Mouse (Mus musculus) urinary bladder, postnatal 25 days (tissue): ENCODE results near the gene Olfr1458.

Source experiments
- DNase-seq: peaks from one replicate; pipeline ENCODE4 v3.0.0; 2022; ENCODE audit warnings: low spot score

Gene Olfr1458

GRCm38 (mm10) chr19:13106675-13107074 is at the start of gene Olfr1458:
Gene Olfr1458, minus strand, starts transcription at chr19:13106775.
- DNase-seq, result no peak

GRCm38 (mm10) chr19:13149449-13149848 is 42.9 kb upstream of the Olfr1458 start, which contains the start of gene Olfr1459:
Gene Olfr1459, minus strand, starts transcription at chr19:13149549.
- DNase-seq, result no peak

- no peak for DNase-seq
Observed at GRCm38 (mm10) chr19:13097791-13098190, 8.8 kb downstream of the Olfr1458 start, which contains the start of gene Olfr1457. Gene Olfr1457, minus strand, starts transcription at chr19:13097891.

- DNase-seq, result no peak
Observed at GRCm38 (mm10) chr19:13093908-13094307, 12.7 kb downstream of the Olfr1458 start.

- DNase-seq, result no peak
Observed at GRCm38 (mm10) chr19:13060310-13060709, 46.3 kb downstream of the Olfr1458 start, which contains the start of gene Olfr1454. Gene Olfr1454, plus strand, starts transcription at chr19:13060610.
